Mouse (Mus musculus) erythroid progenitor cell, adult 5-6 weeks (primary cell): ENCODE results near the gene Nr6a1. TPM values are rescaled to one million over a fixed set of nuclear protein-coding genes. Genes with fewer than 3 reads are reported as not detected.
A peak's percentile ranks its signal among the peaks of the same experiment; 100 is the strongest.

Experiments
- ATAC-seq: replicated peaks from 2 replicates; pipeline ENCODE4 v1.8.0; 2016; ENCODE audit warnings: moderate number of reproducible peaks, mild to moderate bottlenecking, moderate TSS enrichment, inconsistent platforms; ENCODE audit not compliant: poor library complexity, low FRiP score, severe bottlenecking
- total RNA-seq, 2 experiments: library from RNA; stranded (forward) in 1 of 2; stranded (reverse) in 1 of 2; fragments of 150-400 nt in 1 of 2; fragments of 186-747, 209-891 nt in 1 of 2; gene quantifications; 2 replicates each; pipeline versions ENCODE4 v1.2.3 to v1.2.4; 2015 to 2017; ENCODE audit warnings: low replicate concordance in 2 of 2

The Nr6a1 gene
- total RNA-seq, 2 experiments from 2014 or later: 0.84 TPM; not detected in 1

GRCm38 (mm10) chr2:38797087-38797624 is 130.3 kb downstream of the Nr6a1 start:
- ATAC-seq: peak; percentile 54; the same call in 1 of the 2 replicates

GRCm38 (mm10) chr2:38787338-38787737 is 140.2 kb downstream of the Nr6a1 start:
- ATAC-seq: no peak

GRCm38 (mm10) chr2:38786216-38786960 is 141.1 kb downstream of the Nr6a1 start:
- no peak for ATAC-seq

- ATAC-seq: no peak
Observed at GRCm38 (mm10) chr2:38785113-38785512, 142.4 kb downstream of the Nr6a1 start.

- ATAC-seq: no peak
Observed at GRCm38 (mm10) chr2:38784396-38784795, 143.1 kb downstream of the Nr6a1 start.

GRCm38 (mm10) chr2:38783364-38783763 is 144.1 kb downstream of the Nr6a1 start:
- ATAC-seq: no peak

GRCm38 (mm10) chr2:38782731-38783130 is 144.8 kb downstream of the Nr6a1 start:
- no peak for ATAC-seq

- ATAC-seq: no peak
Observed at GRCm38 (mm10) chr2:38781945-38782720, 145.4 kb downstream of the Nr6a1 start.

GRCm38 (mm10) chr2:38779939-38780338 is 147.5 kb downstream of the Nr6a1 start:
- no peak for ATAC-seq

GRCm38 (mm10) chr2:38777326-38777725 is 150.2 kb downstream of the Nr6a1 start:
- no peak for ATAC-seq

GRCm38 (mm10) chr2:38774936-38775335 is 152.6 kb downstream of the Nr6a1 start:
- ATAC-seq: no peak

GRCm38 (mm10) chr2:38771478-38771797 is 156.1 kb downstream of the Nr6a1 start:
- no peak for ATAC-seq

GRCm38 (mm10) chr2:38770772-38771477 is 156.6 kb downstream of the Nr6a1 start:
- no peak for ATAC-seq

GRCm38 (mm10) chr2:38767177-38767931 is 160.1 kb downstream of the Nr6a1 start:
- no peak for ATAC-seq

GRCm38 (mm10) chr2:38739847-38740246 is 187.6 kb downstream of the Nr6a1 start:
- no peak for ATAC-seq

GRCm38 (mm10) chr2:38739410-38739809 is 188.1 kb downstream of the Nr6a1 start:
- 0 out of 2 replicates have a peak, but pooled peaks have one; percentile 63 for ATAC-seq

GRCm38 (mm10) chr2:38738601-38739301 is 188.7 kb downstream of the Nr6a1 start:
- no peak for ATAC-seq

- no peak for ATAC-seq
Observed at GRCm38 (mm10) chr2:38735740-38736139, 191.7 kb downstream of the Nr6a1 start.

- ATAC-seq: no peak
Observed at GRCm38 (mm10) chr2:38734721-38735120, 192.8 kb downstream of the Nr6a1 start.
